Mouse (Mus musculus) macrophage (primary cell): ENCODE results near the gene Lef1. TPM values are rescaled to one million over a fixed set of nuclear protein-coding genes. Genes with fewer than 3 reads are reported as not detected.

Experiments
- H3K27ac ChIP-seq: fragments of 350-480 bp; formaldehyde crosslinking; 2 replicates; pipeline ENCODE4 v1.9.0; 2021
- H3K36me3 ChIP-seq: fragments of 350-480 bp; formaldehyde crosslinking; 2 replicates; pipeline ENCODE4 v1.9.0; 2021; ENCODE audit errors: inconsistent target
- H3K4me3 ChIP-seq: fragments of 350-480 bp; formaldehyde crosslinking; 2 replicates; pipeline ENCODE4 v1.9.0; 2021; ENCODE audit errors: inconsistent target
- H3K79me2 ChIP-seq: fragments of 350-480 bp; formaldehyde crosslinking; 2 replicates; pipeline ENCODE4 v1.9.0; 2021; ENCODE audit errors: inconsistent target
- WGBS: methylation state at CpG from one replicate; pipeline ENCODE4 v1.1.7; 2026; ENCODE audit warnings: inconsistent platforms; ENCODE audit not compliant: missing documents; 5-methylcytosine and 5-hydroxymethylcytosine counted together
- polyA plus RNA-seq: library from polyadenylated mRNA; stranded (reverse); fragments of 250-400 nt; gene quantifications from 3 replicates; pipeline ENCODE4 v1.2.4, GENCODE M21; 2018; ENCODE audit warnings: inconsistent platforms
- total RNA-seq, 78 experiments: library from RNA; depleted of rRNA; stranded (reverse); fragments of 250-400 nt; gene quantifications; 1 replicate in 9 of 78; 2 replicates in 24 of 78; 3 replicates in 43 of 78; 4 replicates in 2 of 78; pipeline ENCODE4 v1.2.4; 2018; ENCODE audit warnings: inconsistent platforms in 56 of 78

Gene Lef1
- total RNA-seq (2018; cell fraction: chromatin; rRNA removed), result not detected
- under 1 TPM in 2 of 26 experiments, not detected in 24; 0.05 to 0.07 TPM for total RNA-seq (2018; cell fraction: cytosol; rRNA removed)
- total RNA-seq (2018; cell fraction: nucleus; rRNA removed), result not detected
- polyA plus RNA-seq, result 0.14 to 0.22 TPM in 2 of 3 replicates, not detected in the other

DNA sequence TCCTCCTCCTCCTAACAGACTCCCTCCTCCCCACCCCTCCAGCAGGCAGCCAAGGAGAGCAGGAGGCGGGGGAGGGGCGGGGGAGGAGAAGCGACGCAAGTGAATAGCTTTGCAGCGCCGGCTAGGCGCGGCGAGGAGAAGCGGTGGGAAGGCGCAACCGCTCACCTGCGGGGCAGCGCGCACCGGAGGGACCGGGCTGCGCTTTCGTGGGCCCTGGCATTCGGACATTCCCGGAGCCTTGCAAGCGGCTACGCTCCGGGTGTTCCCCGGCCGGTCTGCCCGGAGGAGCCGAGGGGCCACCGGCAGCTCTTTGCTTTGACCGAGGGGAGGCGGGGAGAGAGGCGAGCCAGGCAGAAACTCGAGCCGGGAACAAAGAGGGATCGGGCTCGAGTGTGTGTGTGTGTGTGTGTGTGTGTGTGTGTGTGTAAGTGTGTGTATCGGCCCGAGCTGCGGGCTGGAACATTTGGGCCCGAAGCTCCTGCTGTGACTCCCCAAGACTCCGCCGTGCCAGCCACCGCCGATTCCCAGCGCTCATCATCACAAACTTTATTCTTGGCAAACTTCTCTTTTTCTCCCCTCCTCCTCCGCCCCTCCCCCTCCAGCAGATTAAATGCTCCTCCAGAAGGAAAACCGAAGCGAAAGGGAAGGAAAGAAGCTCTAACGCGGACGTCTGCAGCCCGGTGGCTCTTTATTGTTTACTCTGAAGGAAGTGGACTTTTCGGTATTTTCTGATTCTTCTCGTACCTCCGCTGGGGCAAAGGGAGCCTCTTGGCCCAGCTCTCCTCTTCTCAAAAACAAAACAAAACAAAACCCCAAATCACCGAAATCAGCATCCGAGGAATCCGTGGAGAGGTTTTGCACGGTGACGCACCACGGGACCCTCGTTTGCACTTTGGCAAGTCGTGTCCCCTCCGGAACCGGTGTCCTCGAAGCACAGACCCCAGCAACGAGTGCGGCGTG is at the start of gene Lef1:
Gene Lef1 (plus strand): TSS at position 281 of the 960 bp plus-strand sequence.
- no peaks in the 10 kb centered on the region for H3K36me3 ChIP-seq
- peak within 1 kb of the TSS; percentile 20 for H3K4me3 ChIP-seq
- WGBS, result 2% methylated on average over 61 of the region's 69 CpGs
- H3K79me2 ChIP-seq, result no peaks in the 10 kb centered on the region
- no peak within 1 kb of the TSS for H3K27ac ChIP-seq

DNA sequence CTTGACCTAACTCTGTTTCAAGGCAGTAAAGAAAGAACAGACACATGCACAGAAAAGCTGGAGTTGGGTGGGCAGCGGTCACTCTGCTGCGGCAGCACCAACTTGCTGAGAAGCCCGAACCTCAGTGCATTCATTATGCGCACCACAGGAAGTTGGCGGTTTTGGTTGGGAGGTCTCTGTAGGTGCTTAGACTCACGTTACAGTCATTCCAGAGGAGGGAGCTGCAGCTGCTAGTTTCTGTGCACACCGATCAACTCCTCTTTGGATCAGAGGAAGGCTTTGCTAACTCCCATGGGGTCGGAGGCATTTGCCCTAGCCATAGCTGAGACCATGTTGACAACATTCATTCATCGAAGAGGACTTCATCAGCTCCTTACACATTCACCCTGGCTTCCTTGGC is 45.3 kb upstream of the Lef1 start:
- H3K79me2 ChIP-seq, result no peaks in the 10 kb centered on the region
- no peak overlapping the region for H3K27ac ChIP-seq

DNA sequence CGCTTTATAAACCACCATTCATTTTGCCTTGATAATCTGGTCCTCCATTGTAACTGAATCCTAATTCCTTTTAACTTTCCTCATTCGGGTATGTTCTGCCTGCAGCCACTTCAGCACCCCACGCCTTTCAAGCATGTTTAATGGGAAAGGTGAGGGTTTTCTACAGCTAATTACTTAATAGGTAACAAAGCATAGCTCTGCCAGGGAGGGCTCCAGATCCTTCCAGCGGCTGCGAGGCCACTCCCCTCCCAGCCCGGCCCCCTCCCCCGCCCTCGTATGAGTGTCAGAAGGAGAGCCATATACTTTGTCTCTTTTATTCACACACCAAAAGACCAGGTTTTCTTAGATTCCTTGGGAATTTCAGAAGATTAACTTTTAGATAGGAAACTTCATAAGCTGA is 44.1 kb upstream of the Lef1 start:
- Histone ChIP-seq H3K4me3 (no peak overlapping the region), H3K36me3 (no peaks in the 10 kb centered on the region), H3K27ac (no peak overlapping the region), H3K79me2 (no peaks in the 10 kb centered on the region)
- 73% methylated on average over 8 of the region's 8 CpGs for WGBS

More for the DNA sequence above, 45.3 kb upstream of the Lef1 start:
- Histone ChIP-seq H3K4me3 (no peak overlapping the region), H3K36me3 (no peaks in the 10 kb centered on the region)
- WGBS, result 91% methylated on average over 9 of the region's 9 CpGs

- Histone ChIP-seq H3K36me3 (no peaks in the 10 kb centered on the region), H3K27ac (no peak overlapping the region), H3K4me3 (no peak overlapping the region), H3K79me2 (no peaks in the 10 kb centered on the region)
- 73% methylated on average over 5 of the region's 5 CpGs for WGBS
These were observed 42.3 kb upstream of the Lef1 start for GRCm38 (mm10) chr3:131068000-131068399.

DNA sequence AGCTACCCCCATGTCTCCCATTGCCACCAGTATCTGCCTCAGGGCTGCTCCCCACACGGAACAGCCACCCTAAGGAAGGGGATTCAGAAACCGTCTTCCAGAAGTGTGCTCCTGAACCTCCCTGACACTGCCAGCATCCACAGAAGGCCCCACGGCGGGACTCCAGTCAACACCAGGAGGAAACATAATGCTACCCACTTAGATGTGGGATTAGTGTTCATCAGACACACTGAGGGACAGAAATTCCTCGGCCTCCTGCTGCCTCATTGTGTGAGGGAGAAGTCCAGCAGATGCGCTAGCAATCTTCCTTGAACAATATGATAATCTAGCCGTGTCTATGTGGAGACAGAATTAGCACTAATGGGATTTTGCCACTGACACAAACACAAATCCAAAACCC is 40.1 kb upstream of the Lef1 start:
- 89% methylated on average over 7 of the region's 7 CpGs for WGBS
- Histone ChIP-seq H3K36me3 (no peaks in the 10 kb centered on the region), H3K27ac (no peak overlapping the region), H3K79me2 (no peaks in the 10 kb centered on the region), H3K4me3 (no peak overlapping the region)

GRCm38 (mm10) chr3:131072661-131073060 is 37.6 kb upstream of the Lef1 start:
- WGBS, result 83% methylated on average over 4 of the region's 4 CpGs
- Histone ChIP-seq H3K4me3 (no peak overlapping the region), H3K36me3 (no peaks in the 10 kb centered on the region), H3K79me2 (no peaks in the 10 kb centered on the region), H3K27ac (no peak overlapping the region)

DNA sequence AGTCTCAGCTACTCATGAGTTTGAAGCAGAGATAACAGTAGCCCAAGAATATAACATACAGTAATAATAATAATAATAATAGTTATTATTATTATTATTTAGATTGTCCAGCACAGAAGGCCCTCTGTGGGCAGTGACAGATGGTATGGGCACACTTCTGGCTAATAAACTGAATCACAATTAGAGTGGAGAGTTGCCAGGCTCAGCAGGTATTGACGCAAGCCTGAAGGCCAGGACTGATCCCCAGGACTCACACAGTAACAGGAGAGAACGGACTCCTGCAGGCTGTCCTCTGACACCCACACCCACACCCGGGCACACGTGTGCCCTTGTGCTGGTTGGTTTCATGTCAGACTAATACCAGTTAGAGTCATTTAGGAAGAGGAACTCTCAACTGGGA is 36.3 kb upstream of the Lef1 start:
- no peaks in the 10 kb centered on the region for H3K79me2 ChIP-seq
- H3K36me3 ChIP-seq, result no peaks in the 10 kb centered on the region
- H3K27ac ChIP-seq, result no peak overlapping the region
- no peak overlapping the region for H3K4me3 ChIP-seq
- WGBS, result 91% methylated on average over 4 of the region's 4 CpGs

DNA sequence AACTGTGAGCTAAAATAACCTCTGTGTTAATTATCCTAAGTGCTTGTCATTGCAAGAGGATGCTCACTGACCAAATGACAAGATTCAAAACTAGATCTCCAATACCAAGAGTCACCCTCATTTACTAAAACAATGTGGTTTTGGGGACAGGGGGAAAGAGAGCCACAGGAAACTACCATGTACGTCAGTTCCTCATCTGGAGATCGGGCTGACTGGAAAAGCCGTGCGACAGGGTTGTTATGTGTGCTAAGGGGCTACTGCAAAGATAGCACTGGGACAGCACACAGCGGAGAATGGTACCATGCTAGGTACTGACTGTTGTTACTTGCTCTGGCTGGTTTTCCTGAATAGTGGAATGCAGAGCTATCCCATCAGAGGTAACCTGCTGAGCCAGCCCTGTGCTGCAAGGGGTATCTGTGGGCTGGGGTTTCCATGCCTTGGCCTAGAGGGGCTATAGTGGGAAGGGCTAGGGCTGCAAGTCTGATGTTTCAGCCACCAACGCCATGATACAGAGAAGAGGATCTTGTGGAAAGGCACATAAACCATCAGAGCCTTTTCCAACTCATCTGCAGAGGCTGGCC is 32.1 kb upstream of the Lef1 start:
- Histone ChIP-seq H3K36me3 (no peaks in the 10 kb centered on the region), H3K4me3 (no peak overlapping the region)
- 35% methylated on average over 5 of the region's 6 CpGs for WGBS

GRCm38 (mm10) chr3:131078719-131079118 is 31.6 kb upstream of the Lef1 start:
- Histone ChIP-seq H3K4me3 (no peak overlapping the region), H3K27ac (no peak overlapping the region), H3K36me3 (no peaks in the 10 kb centered on the region), H3K79me2 (no peaks in the 10 kb centered on the region)
- WGBS, result 86% methylated on average over 5 of the region's 5 CpGs

More for the DNA sequence above, 32.1 kb upstream of the Lef1 start:
- no peak overlapping the region for H3K27ac ChIP-seq
- no peaks in the 10 kb centered on the region for H3K79me2 ChIP-seq

DNA sequence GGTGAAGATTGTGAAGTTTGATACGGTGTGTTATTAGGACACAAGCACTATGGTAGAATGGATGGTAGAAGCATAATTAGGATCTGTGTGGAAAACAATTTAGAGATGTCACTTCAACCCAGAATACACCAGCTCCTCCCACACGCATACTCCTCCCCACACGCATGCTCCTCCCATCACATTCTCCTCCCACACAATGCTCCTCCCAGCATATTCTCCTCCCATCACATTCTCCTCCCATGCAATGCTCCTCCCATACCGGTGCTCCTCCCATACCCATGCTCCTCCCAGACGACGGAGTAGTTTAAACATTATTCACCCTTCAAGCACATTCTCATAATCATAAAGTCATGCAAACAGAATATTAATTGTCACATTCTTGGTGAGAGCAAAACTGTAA is 26.5 kb upstream of the Lef1 start:
- 76% methylated on average over 6 of the region's 6 CpGs for WGBS
- Histone ChIP-seq H3K27ac (no peak overlapping the region), H3K36me3 (no peaks in the 10 kb centered on the region), H3K4me3 (no peak overlapping the region), H3K79me2 (no peaks in the 10 kb centered on the region)

DNA sequence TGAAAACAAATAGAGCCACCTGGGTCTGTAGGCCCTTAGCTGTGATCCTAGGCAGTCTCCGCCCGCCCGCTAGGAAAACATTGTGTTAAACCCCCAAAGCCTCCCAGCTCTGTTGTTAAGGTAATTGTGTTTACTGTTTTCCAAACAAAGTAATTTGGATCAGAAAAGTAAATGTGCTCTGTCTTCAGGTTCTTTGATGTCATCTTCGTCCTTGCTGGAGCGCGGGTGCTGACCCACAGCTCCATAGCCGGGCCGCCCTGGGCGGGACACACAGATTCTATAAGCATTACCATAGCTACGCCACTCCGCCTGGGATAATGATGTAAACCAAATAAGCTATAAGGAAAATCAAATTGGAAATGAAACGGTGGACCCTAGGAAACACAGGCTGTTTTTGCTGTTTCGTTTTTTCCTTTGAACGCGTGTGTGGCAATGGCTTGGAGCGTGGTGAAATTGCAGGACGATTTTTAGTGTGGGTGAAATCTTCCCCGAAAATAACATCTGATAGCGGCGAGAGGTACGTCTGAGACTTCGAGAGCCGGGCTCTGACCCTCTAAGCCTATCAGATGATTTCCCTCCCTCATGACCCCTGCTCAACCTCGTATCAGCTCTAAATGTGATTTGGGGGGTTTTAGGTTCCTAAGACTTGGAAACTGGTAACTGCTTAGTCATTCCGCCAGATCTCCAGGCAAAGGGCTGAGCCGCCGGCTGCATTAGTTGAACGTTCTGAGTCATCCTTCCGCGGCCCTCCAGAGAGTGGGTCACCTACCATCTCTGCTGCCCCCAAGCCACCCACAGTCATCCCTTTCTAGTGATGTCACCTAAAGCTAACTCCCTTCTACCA is 25.3 kb upstream of the Lef1 start:
- H3K27ac ChIP-seq, result no peak overlapping the region
- H3K79me2 ChIP-seq, result no peaks in the 10 kb centered on the region
- H3K36me3 ChIP-seq, result no peaks in the 10 kb centered on the region
- H3K4me3 ChIP-seq, result no peak overlapping the region; the same call in 1 of the 2 replicates
- WGBS, result 19% methylated on average over 30 of the region's 30 CpGs

GRCm38 (mm10) chr3:131085978-131086377 is 24.3 kb upstream of the Lef1 start:
- no peak overlapping the region for H3K27ac ChIP-seq
- H3K4me3 ChIP-seq, result no peak overlapping the region
- WGBS, result 11% methylated on average over 9 of the region's 9 CpGs
- H3K36me3 ChIP-seq, result no peaks in the 10 kb centered on the region
- no peaks in the 10 kb centered on the region for H3K79me2 ChIP-seq

- Histone ChIP-seq H3K36me3 (no peaks in the 10 kb centered on the region), H3K4me3 (no peak overlapping the region), H3K79me2 (no peaks in the 10 kb centered on the region), H3K27ac (no peak overlapping the region)
- WGBS, result 93% methylated on average over 3 of the region's 3 CpGs
These were observed 20.6 kb upstream of the Lef1 start for GRCm38 (mm10) chr3:131089721-131090120.

DNA sequence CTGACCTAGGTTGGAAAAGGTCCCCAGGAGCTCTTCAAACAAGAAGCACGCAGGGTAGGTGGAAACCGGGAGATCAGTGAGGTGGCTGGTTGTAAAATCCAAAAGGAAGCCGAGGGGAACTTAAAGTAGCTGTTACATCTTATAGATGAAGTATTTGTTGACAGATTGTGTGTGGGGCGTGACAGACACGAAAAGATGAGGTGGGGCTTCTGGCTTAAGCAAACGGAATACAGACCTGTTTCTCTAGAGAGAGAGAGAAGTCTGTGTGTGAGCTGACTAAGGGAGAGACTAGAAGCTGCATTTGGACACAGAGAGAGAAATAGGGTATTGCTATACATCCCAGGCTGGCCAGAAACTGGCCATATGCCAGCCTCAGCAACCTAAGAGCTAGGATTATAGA is 18.2 kb upstream of the Lef1 start:
- WGBS, result 86% methylated on average over 6 of the region's 6 CpGs
- H3K36me3 ChIP-seq, result no peaks in the 10 kb centered on the region
- no peaks in the 10 kb centered on the region for H3K79me2 ChIP-seq
- H3K27ac ChIP-seq, result no peak overlapping the region
- H3K4me3 ChIP-seq, result no peak overlapping the region
